Mouse (Mus musculus) retina, postnatal 1 day (tissue): ENCODE measurements at regions not wholly inside any gene's neighbourhood (a gene's known extent, or its start where the extent isn't known, plus 50 kb on each side); places are given as distances from the start of the nearest gene placed in this dataset.
A peak's percentile ranks its signal among the peaks of the same experiment; 100 is the strongest.

ENCODE experiments used
- DNase-seq: peaks from one replicate; pipeline ENCODE4 v3.0.0-alpha.2; 2012

GRCm38 (mm10) chr7:95250651-95251050, 920.4 kb upstream of the Tenm4 start:
- DNase-seq: no peak

GRCm38 (mm10) chr7:95253862-95254545, 917.0 kb upstream of the Tenm4 start:
- DNase-seq: no peak

GRCm38 (mm10) chr7:95254913-95255312, 916.1 kb upstream of the Tenm4 start:
- DNase-seq: no peak

- DNase-seq: no peak
These were observed 915.3 kb upstream of the Tenm4 start for GRCm38 (mm10) chr7:95255699-95256098.

- DNase-seq: no peak
These were observed 908.1 kb upstream of the Tenm4 start for GRCm38 (mm10) chr7:95262942-95263341.

- no peak for DNase-seq
These were observed 893.8 kb upstream of the Tenm4 start for GRCm38 (mm10) chr7:95277237-95277636.

- peak; percentile 79 for DNase-seq
These were observed 857.4 kb upstream of the Tenm4 start for GRCm38 (mm10) chr7:95313667-95314066.

- peak; percentile 43 for DNase-seq
These were observed 848.0 kb upstream of the Tenm4 start for GRCm38 (mm10) chr7:95323084-95323483.

GRCm38 (mm10) chr7:95324939-95325338, 846.1 kb upstream of the Tenm4 start:
- no peak for DNase-seq

GRCm38 (mm10) chr7:95332037-95332436, 839.0 kb upstream of the Tenm4 start:
- peak; percentile 57 for DNase-seq

GRCm38 (mm10) chr7:95350185-95350803, 820.8 kb upstream of the Tenm4 start:
- DNase-seq: peak; percentile 85

GRCm38 (mm10) chr7:95350804-95351199, 820.2 kb upstream of the Tenm4 start:
- DNase-seq: no peak

- DNase-seq: no peak
These were observed 819.7 kb upstream of the Tenm4 start for GRCm38 (mm10) chr7:95351337-95351736.

GRCm38 (mm10) chr7:95352133-95352532, 818.9 kb upstream of the Tenm4 start:
- no peak for DNase-seq

- peak; percentile 12 for DNase-seq
These were observed 816.1 kb upstream of the Tenm4 start for GRCm38 (mm10) chr7:95354991-95355390.

- peak; percentile 30 for DNase-seq
These were observed 812.3 kb upstream of the Tenm4 start for GRCm38 (mm10) chr7:95358732-95359131.

GRCm38 (mm10) chr7:95359154-95359553, 811.9 kb upstream of the Tenm4 start:
- DNase-seq: no peak
